Mouse (Mus musculus): ENCODE results near the gene Gm17657. TPM values are rescaled to one million over a fixed set of nuclear protein-coding genes. Genes with fewer than 3 reads are reported as not detected.

Gm17657 gene
- total RNA-seq, 1 experiment: 18.3 TPM

DNA sequence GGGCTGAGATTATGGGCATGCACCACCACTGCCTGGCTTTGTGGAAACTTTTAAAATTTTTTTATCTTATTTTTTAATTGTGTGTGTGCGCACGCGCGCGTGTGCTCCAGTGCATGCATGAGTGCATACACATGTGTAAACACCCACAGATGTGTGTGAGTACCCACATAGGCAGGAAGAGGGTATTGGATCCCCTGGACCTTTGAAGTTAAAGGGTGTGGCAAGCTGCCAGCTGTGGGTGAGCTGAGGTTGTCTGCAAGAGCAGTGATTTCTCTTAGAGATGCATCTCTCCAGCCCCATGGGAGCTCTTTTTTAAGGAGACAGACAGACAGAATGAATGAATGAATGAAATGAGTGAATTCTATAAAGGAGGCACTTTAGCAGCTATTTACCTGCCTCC, 16.1 kb upstream of the Gm17657 start:
- no peak overlapping the region for H3K27ac ChIP-seq (ENCODE audit: insufficient read depth, low read depth, low read length, poor library complexity, severe bottlenecking)
- H3K36me3 ChIP-seq (ENCODE audit: control insufficient read depth, insufficient read depth, low read length, poor library complexity, severe bottlenecking): peaks cover 10% of the 10 kb centered on the region; the same call in 1 of the 2 replicates
- H3K9me3 ChIP-seq (ENCODE audit: control insufficient read depth, insufficient read depth, low read depth, low read length): no peaks in the 10 kb centered on the region
- TF ChIP-seq HCFC1 (IDR thresholded peaks at IDR 0.05; ENCODE audit: borderline replicate concordance, insufficient read depth, low read length): no peak
- TF ChIP-seq MAFK (IDR thresholded peaks at IDR 0.05; ENCODE audit: insufficient read depth, low read depth, low read length): no peak
- no peak for TF ChIP-seq ZC3H11A (IDR thresholded peaks at IDR 0.05; ENCODE audit: borderline replicate concordance, low read depth, low read length)
- TF ChIP-seq CHD2 (IDR thresholded peaks at IDR 0.05; ENCODE audit: low read depth, low read length): no peak
- no peak for TF ChIP-seq ZNF384 (IDR thresholded peaks at IDR 0.05; ENCODE audit: low read depth, low read length)
- no peak for DNase-seq (ENCODE audit: low read depth, low spot score)
- H3K4me3 ChIP-seq (ENCODE audit: insufficient read depth in 1 of 2, low read depth in 1 of 2, low read length in 2 of 2, poor library complexity in 1 of 2, severe bottlenecking in 1 of 2): no peak overlapping the region
- in situ Hi-C loops (cut with MboI; ENCODE audit: low sequenced_read_pairs in 2 of 2, unreplicated experiment in 2 of 2): no loop called here
- H3K9ac ChIP-seq (ENCODE audit: insufficient read depth, low read depth, low read length, poor library complexity, severe bottlenecking): no peak overlapping the region
- peaks cover 0 to 5% of the 10 kb centered on the region in 2 experiments; a peak in 1 of 4 replicates for H3K4me1 ChIP-seq (ENCODE audit: control insufficient read depth in 2 of 2, insufficient read depth in 2 of 2, low read length in 2 of 2, poor library complexity in 1 of 2)

DNA sequence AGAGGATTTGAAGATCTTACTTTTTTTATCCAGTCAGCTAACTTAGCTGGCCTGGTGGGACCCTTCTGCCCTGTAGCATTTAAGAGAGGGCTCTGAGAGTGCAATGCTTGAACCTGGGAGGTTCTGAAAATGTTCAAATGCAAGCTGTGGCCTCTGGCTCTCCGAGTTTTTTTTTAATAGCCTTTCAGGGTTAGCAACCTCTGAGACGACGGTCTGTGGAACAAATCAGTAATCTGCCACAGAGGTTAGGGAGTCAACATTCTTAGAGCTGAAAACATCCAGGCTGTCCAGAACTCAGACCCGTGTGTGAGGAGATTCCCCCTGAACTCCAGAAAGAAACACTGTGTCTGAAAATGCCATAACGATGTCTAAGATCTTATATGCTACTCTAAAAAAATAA, 9.0 kb upstream of the Gm17657 start:
- Histone ChIP-seq H3K9me3 (ENCODE audit: control insufficient read depth, insufficient read depth, low read depth, low read length) (0 out of 2 replicates have a peak, but pooled peaks cover 1% of the 10 kb centered on the region), H3K4me3 (ENCODE audit: insufficient read depth in 1 of 2, low read depth in 1 of 2, low read length in 2 of 2, poor library complexity in 1 of 2, severe bottlenecking in 1 of 2) (no peak overlapping the region), H3K27ac (ENCODE audit: insufficient read depth, low read depth, low read length, poor library complexity, severe bottlenecking) (no peak overlapping the region), H3K9ac (ENCODE audit: insufficient read depth, low read depth, low read length, poor library complexity, severe bottlenecking) (no peak overlapping the region), H3K36me3 (ENCODE audit: control insufficient read depth, insufficient read depth, low read length, poor library complexity, severe bottlenecking) (no peaks in the 10 kb centered on the region), H3K4me1 (ENCODE audit: control insufficient read depth in 2 of 2, insufficient read depth in 2 of 2, low read length in 2 of 2, poor library complexity in 1 of 2) (0 out of 4 replicates have a peak, but pooled peaks cover 0 to 2% of the 10 kb centered on the region in 2 experiments)
- DNase-seq (ENCODE audit: low read depth, low spot score): no peak
- no peak for TF ChIP-seq MAFK (IDR thresholded peaks at IDR 0.05; ENCODE audit: insufficient read depth, low read depth, low read length)
- TF ChIP-seq CHD2 (IDR thresholded peaks at IDR 0.05; ENCODE audit: low read depth, low read length): no peak
- TF ChIP-seq ZC3H11A (IDR thresholded peaks at IDR 0.05; ENCODE audit: borderline replicate concordance, low read depth, low read length): no peak
- no peak for TF ChIP-seq ZNF384 (IDR thresholded peaks at IDR 0.05; ENCODE audit: low read depth, low read length)
- TF ChIP-seq HCFC1 (IDR thresholded peaks at IDR 0.05; ENCODE audit: borderline replicate concordance, insufficient read depth, low read length): no peak
- in situ Hi-C loops (cut with MboI; ENCODE audit: low sequenced_read_pairs in 2 of 2, unreplicated experiment in 2 of 2): no loop called here

DNA sequence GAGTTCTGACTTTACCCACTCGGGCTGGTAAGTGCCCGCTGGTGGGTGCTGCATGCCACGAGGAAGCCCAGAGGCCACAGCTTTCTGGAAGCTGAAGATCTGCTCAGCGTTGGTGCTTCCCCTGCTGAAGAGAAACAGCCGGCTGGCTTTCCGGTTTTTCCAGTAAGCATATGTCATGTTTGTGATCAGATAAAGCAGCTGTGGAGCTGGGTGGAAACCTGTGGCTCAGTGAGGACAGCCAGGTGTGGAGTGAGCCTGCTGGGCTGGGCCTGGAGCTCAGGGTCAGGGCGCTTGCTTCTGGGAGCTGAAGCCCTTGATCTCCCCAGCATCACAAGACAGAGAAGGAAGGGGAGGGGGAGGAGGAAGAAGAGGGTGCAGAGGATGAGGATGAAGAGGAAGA, 7.5 kb upstream of the Gm17657 start:
- Histone ChIP-seq H3K4me1 (ENCODE audit: control insufficient read depth in 2 of 2, insufficient read depth in 2 of 2, low read length in 2 of 2, poor library complexity in 1 of 2) (no peaks in the 10 kb centered on the region), H3K36me3 (ENCODE audit: control insufficient read depth, insufficient read depth, low read length, poor library complexity, severe bottlenecking) (no peaks in the 10 kb centered on the region), H3K4me3 (ENCODE audit: insufficient read depth in 1 of 2, low read depth in 1 of 2, low read length in 2 of 2, poor library complexity in 1 of 2, severe bottlenecking in 1 of 2) (no peak overlapping the region), H3K9me3 (ENCODE audit: control insufficient read depth, insufficient read depth, low read depth, low read length) (0 out of 2 replicates have a peak, but pooled peaks cover 1% of the 10 kb centered on the region), H3K9ac (ENCODE audit: insufficient read depth, low read depth, low read length, poor library complexity, severe bottlenecking) (no peak overlapping the region), H3K27ac (ENCODE audit: insufficient read depth, low read depth, low read length, poor library complexity, severe bottlenecking) (no peak overlapping the region)
- DNase-seq (ENCODE audit: low read depth, low spot score): no peak
- in situ Hi-C loops (cut with MboI; ENCODE audit: low sequenced_read_pairs in 2 of 2, unreplicated experiment in 2 of 2): no loop called here
- no peak for TF ChIP-seq MAFK (IDR thresholded peaks at IDR 0.05; ENCODE audit: insufficient read depth, low read depth, low read length)
- no peak for TF ChIP-seq ZNF384 (IDR thresholded peaks at IDR 0.05; ENCODE audit: low read depth, low read length)
- TF ChIP-seq HCFC1 (IDR thresholded peaks at IDR 0.05; ENCODE audit: borderline replicate concordance, insufficient read depth, low read length): no peak
- no peak for TF ChIP-seq ZC3H11A (IDR thresholded peaks at IDR 0.05; ENCODE audit: borderline replicate concordance, low read depth, low read length)
- TF ChIP-seq CHD2 (IDR thresholded peaks at IDR 0.05; ENCODE audit: low read depth, low read length): no peak

DNA sequence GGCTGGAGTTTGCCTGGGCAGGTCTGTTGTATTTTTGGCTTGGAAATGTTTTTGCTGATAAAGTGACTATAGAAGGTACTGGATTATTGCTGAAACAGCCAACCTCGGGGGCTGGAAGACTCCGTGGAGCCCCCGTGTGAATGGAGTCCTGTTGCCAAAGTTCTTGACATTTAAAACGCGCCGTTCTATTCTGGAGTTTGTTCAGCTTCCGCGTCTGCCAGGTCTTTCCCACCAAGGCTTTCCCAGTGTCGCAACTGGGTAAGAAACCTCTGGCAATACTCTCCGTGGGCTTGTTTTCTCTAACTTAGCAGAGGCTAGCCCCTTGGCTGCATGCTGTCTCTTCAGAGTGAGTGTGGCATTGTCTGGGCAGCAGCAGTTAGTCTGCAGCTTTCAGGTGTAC, 7.0 kb upstream of the Gm17657 start:
- no peak for DNase-seq (ENCODE audit: low read depth, low spot score)
- H3K9me3 ChIP-seq (ENCODE audit: control insufficient read depth, insufficient read depth, low read depth, low read length): 0 out of 2 replicates have a peak, but pooled peaks cover 1% of the 10 kb centered on the region
- no peaks in the 10 kb centered on the region for H3K36me3 ChIP-seq (ENCODE audit: control insufficient read depth, insufficient read depth, low read length, poor library complexity, severe bottlenecking)
- H3K4me3 ChIP-seq (ENCODE audit: insufficient read depth in 1 of 2, low read depth in 1 of 2, low read length in 2 of 2, poor library complexity in 1 of 2, severe bottlenecking in 1 of 2): no peak overlapping the region
- no peaks in the 10 kb centered on the region for H3K4me1 ChIP-seq (ENCODE audit: control insufficient read depth in 2 of 2, insufficient read depth in 2 of 2, low read length in 2 of 2, poor library complexity in 1 of 2)
- in situ Hi-C loops (cut with MboI; ENCODE audit: low sequenced_read_pairs in 2 of 2, unreplicated experiment in 2 of 2): no loop called here
- TF ChIP-seq ZC3H11A (IDR thresholded peaks at IDR 0.05; ENCODE audit: borderline replicate concordance, low read depth, low read length) (no peak), MAFK (IDR thresholded peaks at IDR 0.05; ENCODE audit: insufficient read depth, low read depth, low read length) (no peak), HCFC1 (IDR thresholded peaks at IDR 0.05; ENCODE audit: borderline replicate concordance, insufficient read depth, low read length) (no peak), ZNF384 (IDR thresholded peaks at IDR 0.05; ENCODE audit: low read depth, low read length) (no peak), CHD2 (IDR thresholded peaks at IDR 0.05; ENCODE audit: low read depth, low read length) (no peak)
- H3K9ac ChIP-seq (ENCODE audit: insufficient read depth, low read depth, low read length, poor library complexity, severe bottlenecking): no peak overlapping the region
- H3K27ac ChIP-seq (ENCODE audit: insufficient read depth, low read depth, low read length, poor library complexity, severe bottlenecking): no peak overlapping the region

DNA sequence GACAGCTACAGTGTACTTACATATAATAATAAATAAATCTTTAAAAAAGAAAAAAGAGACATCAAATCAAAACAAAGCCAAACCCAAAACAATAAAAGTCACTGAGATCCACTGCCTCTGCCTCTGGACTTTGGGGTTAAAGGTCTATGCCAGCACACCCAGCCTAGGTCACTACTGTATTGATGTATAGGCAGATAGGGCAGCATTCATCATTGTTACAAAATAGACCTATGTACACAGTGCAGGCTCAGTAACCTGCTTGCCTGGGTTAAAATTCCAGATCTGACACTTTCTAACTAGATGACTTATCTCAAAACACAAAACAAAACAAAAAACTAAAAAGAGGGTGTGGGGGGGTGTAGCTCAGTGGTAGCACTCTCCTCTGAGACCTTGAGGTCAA, 4.7 kb upstream of the Gm17657 start:
- H3K9ac ChIP-seq (ENCODE audit: insufficient read depth, low read depth, low read length, poor library complexity, severe bottlenecking): no peak overlapping the region
- no peak for DNase-seq (ENCODE audit: low read depth, low spot score)
- in situ Hi-C loops (cut with MboI; ENCODE audit: low sequenced_read_pairs in 2 of 2, unreplicated experiment in 2 of 2): no loop called here
- H3K27ac ChIP-seq (ENCODE audit: insufficient read depth, low read depth, low read length, poor library complexity, severe bottlenecking): no peak overlapping the region
- no peaks in the 10 kb centered on the region for H3K36me3 ChIP-seq (ENCODE audit: control insufficient read depth, insufficient read depth, low read length, poor library complexity, severe bottlenecking)
- H3K9me3 ChIP-seq (ENCODE audit: control insufficient read depth, insufficient read depth, low read depth, low read length): no peaks in the 10 kb centered on the region
- no peaks in the 10 kb centered on the region; a peak in 1 of 4 replicates for H3K4me1 ChIP-seq (ENCODE audit: control insufficient read depth in 2 of 2, insufficient read depth in 2 of 2, low read length in 2 of 2, poor library complexity in 1 of 2)
- H3K4me3 ChIP-seq (ENCODE audit: insufficient read depth in 1 of 2, low read depth in 1 of 2, low read length in 2 of 2, poor library complexity in 1 of 2, severe bottlenecking in 1 of 2): no peak overlapping the region
- TF ChIP-seq CHD2 (IDR thresholded peaks at IDR 0.05; ENCODE audit: low read depth, low read length) (no peak), MAFK (IDR thresholded peaks at IDR 0.05; ENCODE audit: insufficient read depth, low read depth, low read length) (no peak), ZNF384 (IDR thresholded peaks at IDR 0.05; ENCODE audit: low read depth, low read length) (no peak), HCFC1 (IDR thresholded peaks at IDR 0.05; ENCODE audit: borderline replicate concordance, insufficient read depth, low read length) (no peak), ZC3H11A (IDR thresholded peaks at IDR 0.05; ENCODE audit: borderline replicate concordance, low read depth, low read length) (no peak)
